Mouse (Mus musculus) embryonic facial prominence, embryonic 10.5 days (tissue): Measurements from ENCODE around the gene Gm10309. TPM values are rescaled to one million over a fixed set of nuclear protein-coding genes. Genes with fewer than 3 reads are reported as not detected.
"Not testable (repeated sequence)": the region's sequence is repeated elsewhere in the genome, so short reads cannot be mapped to it uniquely, and the experiment has no call there.

ENCODE experiments used
- DNase-seq: peaks from one replicate; pipeline ENCODE4 v3.0.0-alpha.2; 2017; ENCODE audit warnings: low spot score
- H3K27ac ChIP-seq: fragments of 300-500 bp; sonication (generic); replicated peaks from 2 replicates; pipeline ENCODE4 v1.5.1; 2016; ENCODE audit warnings: mild to moderate bottlenecking
- H3K27me3 ChIP-seq: fragments of 300-500 bp; sonication (generic); replicated peaks from 2 replicates; pipeline ENCODE4 v1.6.1; 2016; ENCODE audit warnings: low read depth, mild to moderate bottlenecking; ENCODE audit not compliant: poor library complexity, severe bottlenecking
- H3K36me3 ChIP-seq: fragments of 300-500 bp; sonication (generic); replicated peaks from 2 replicates; pipeline ENCODE4 v1.6.1; 2016; ENCODE audit warnings: mild to moderate bottlenecking, moderate library complexity
- H3K4me1 ChIP-seq: fragments of 300-500 bp; sonication (generic); 2 replicates; pipeline ENCODE4 v1.6.1; 2016
- H3K4me3 ChIP-seq: fragments of 300-500 bp; sonication (generic); 2 replicates; pipeline ENCODE4 v1.5.1; 2016; ENCODE audit warnings: mild to moderate bottlenecking, moderate library complexity
- H3K9me3 ChIP-seq: fragments of 300-500 bp; sonication (generic); 2 replicates; pipeline ENCODE4 v1.6.1; 2016; ENCODE audit warnings: mild to moderate bottlenecking
- WGBS: fragments of 180-500 bp; shearing (Covaris S2); methylation state at CpG from one replicate; pipeline ENCODE4 v1.1.7; 2016; 5-methylcytosine and 5-hydroxymethylcytosine counted together
- polyA plus RNA-seq: library from polyadenylated mRNA; unstranded; fragments of >200 nt; fragmentation: Nextera tagmentation; extraction: Ambion mirVana; gene quantifications from 2 replicates; pipeline ENCODE4 v1.2.1, GENCODE M21; 2016

The Gm10309 gene
- polyA plus RNA-seq, 1 experiment from 2014 or later: 0.10 TPM

DNA sequence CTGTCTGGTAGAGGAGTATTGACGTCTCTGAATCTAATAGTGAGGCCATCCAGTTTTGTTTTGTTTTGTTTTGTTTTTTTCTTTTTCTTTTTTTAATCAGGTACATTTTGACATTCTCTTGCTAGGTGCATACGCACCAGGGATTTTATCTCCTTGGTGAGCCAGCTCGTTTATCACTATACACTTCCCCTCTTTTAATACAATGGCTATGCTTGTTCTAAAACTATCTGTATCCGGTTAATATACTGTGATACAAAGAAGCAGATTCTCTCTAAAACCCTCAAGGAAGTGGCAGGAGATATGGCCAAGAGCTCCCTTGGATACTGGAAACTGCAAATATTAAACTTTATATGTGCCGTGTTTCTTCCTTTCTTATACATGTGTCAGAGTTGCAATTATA lies 18.4 kb downstream of the Gm10309 start:
- WGBS: 86% methylated on average over 5 of the region's 5 CpGs
- Histone ChIP-seq H3K36me3 (no peaks in the 10 kb centered on the region), H3K27me3 (no peaks in the 10 kb centered on the region), H3K9me3 (no peaks in the 10 kb centered on the region), H3K4me1 (peaks cover 4% of the 10 kb centered on the region), H3K4me3 (no peak overlapping the region), H3K27ac (no peak overlapping the region)
- no peak for DNase-seq

DNA sequence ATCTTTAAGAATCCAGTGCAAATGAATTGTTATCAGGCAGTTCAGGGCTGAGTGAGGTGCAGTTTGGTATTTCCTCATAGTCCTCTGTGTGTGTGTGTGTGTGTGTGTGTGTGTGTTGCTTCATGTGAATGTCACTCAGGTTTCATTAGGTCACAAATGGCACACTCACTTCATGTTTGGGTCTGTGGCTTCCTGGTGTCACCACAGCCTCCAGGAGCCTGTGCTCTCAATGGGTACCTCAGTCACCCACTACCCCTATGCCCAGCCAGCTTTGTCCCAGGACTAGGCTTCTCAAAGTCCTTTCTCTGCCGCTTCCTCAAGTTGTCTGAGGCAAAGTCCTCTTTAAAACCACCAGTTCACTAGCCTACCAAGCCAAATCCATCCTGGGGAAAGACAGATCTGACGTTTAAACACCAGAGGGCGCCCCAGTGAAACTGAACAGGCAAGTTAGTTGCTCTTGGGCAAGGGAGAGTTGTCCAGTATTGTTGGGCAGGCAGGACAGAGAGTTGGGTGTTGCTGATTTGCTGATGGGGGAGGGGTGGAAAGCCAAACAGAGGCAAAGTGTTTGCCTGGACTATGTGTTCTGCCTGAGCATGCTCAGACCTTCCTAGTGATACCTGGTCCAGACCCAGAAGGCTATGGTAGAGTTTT lies 20.8 kb downstream of the Gm10309 start:
- no peaks in the 10 kb centered on the region for H3K36me3 ChIP-seq
- DNase-seq: peak; percentile 80
- H3K4me1 ChIP-seq: peaks cover 4% of the 10 kb centered on the region
- H3K27me3 ChIP-seq: no peaks in the 10 kb centered on the region
- H3K9me3 ChIP-seq: no peaks in the 10 kb centered on the region
- H3K27ac ChIP-seq: no peak overlapping the region
- no peak overlapping the region for H3K4me3 ChIP-seq
- 16% methylated on average over 3 of the region's 3 CpGs for WGBS

DNA sequence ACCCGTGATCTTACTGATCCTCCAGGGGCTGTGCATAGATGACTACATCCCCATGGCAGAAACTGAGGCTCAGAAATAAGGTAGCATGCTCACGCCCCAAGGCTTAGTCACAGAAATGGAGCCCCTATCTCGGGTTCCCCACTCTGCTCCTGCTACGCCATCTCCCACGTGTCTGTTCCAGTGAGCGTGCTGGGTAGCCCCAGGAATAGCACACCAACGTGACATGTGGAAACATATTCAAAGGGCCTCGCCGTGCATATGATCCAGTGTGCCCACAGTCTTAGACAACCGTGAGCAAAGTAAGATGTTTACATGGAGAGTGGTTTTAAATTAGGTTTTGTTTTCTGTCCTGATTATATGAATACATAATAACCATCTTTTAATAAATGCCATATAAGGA lies 22.4 kb downstream of the Gm10309 start:
- DNase-seq: no peak
- 90% methylated on average over 10 of the region's 10 CpGs for WGBS
- H3K36me3 ChIP-seq: no peaks in the 10 kb centered on the region
- H3K9me3 ChIP-seq: no peaks in the 10 kb centered on the region
- no peak overlapping the region for H3K4me3 ChIP-seq
- no peaks in the 10 kb centered on the region for H3K27me3 ChIP-seq
- H3K27ac ChIP-seq: no peak overlapping the region
- peaks cover 4% of the 10 kb centered on the region for H3K4me1 ChIP-seq

DNA sequence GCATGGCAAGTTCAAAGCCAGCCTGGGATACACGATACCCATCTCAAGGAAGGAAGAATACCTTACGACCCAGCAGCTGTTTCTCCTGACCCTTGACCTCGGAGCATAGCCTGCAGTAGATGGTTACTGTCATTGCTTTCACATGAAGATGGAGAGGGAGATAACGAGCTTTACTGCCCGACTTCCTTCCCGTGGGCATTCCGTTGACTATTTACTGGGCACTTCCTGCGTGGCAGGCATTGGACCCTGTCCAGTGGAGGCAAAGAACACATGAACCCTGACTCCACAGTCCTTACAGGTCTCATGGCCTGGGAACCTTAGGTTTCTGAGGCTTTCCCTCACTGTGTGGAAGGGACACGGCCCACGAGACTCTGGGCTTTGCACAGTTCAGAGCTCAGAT lies 25.6 kb downstream of the Gm10309 start:
- H3K9me3 ChIP-seq: no peaks in the 10 kb centered on the region
- WGBS: 78% methylated on average over 10 of the region's 10 CpGs
- no peak for DNase-seq
- H3K27ac ChIP-seq: no peak overlapping the region
- H3K27me3 ChIP-seq: no peaks in the 10 kb centered on the region
- H3K4me1 ChIP-seq: peaks cover 1% of the 10 kb centered on the region
- H3K4me3 ChIP-seq: no peak overlapping the region
- no peaks in the 10 kb centered on the region for H3K36me3 ChIP-seq

DNA sequence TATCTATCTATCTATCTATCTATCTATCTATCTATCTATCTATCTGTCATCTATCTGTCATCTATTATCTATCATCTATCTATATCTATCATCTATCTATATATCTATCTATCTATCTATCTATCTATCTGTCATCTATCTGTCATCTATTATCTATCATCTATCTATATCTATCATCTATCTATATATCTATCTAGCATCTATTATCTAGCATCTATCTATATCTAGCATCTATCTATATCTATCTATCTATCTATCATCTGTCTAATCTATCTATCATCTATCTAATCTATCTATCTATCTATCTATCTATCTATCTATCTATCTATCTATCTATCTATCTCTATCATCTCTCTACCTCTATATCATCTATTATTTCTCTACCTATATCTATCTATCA lies 27.6 kb downstream of the Gm10309 start:
- not testable (repeated sequence) for H3K27ac ChIP-seq, H3K4me1 ChIP-seq, H3K27me3 ChIP-seq, H3K9me3 ChIP-seq, DNase-seq, H3K36me3 ChIP-seq, H3K4me3 ChIP-seq

DNA sequence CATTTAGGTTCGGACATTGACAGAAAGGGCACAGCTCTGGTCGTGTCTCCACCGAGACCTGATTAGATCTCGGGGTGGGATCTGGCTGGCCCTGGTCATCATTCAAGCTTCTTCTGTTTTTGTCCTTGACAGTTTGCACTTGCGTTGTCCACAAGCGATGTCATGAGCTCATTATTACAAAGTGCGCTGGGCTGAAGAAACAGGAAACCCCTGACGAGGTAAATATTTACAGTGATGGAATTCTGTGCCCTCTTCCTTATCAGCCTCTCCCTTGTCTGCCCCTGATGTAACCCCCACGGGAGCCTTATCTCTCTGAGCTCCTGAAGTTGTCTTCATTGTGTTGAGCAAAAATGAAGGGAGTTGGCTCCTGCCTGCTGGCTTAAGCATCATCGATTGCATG lies 28.4 kb downstream of the Gm10309 start:
- no peak for DNase-seq
- H3K27ac ChIP-seq: no peak overlapping the region
- no peaks in the 10 kb centered on the region for H3K9me3 ChIP-seq
- H3K27me3 ChIP-seq: no peaks in the 10 kb centered on the region
- 87% methylated on average over 10 of the region's 10 CpGs for WGBS
- no peaks in the 10 kb centered on the region for H3K4me1 ChIP-seq
- no peaks in the 10 kb centered on the region for H3K36me3 ChIP-seq
- no peak overlapping the region for H3K4me3 ChIP-seq

DNA sequence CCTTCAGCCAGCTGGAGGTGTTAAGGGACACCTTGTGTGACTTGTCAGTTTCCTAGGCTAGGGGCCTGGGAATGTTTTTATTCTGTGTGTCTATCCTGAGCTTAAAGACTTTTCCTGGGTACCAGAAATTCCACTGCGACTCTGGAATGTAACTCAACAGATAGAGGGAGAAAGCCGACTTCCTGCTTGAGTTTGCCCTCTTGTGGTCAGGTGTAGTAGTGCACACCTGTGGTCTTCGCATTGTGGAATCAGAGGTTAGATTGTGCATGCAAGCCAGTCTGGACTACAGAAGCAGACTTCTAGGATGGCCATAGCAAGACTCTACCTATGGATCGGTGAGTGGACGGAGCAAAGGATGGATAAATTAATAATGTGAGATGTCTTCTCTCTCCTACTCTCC lies 33.3 kb downstream of the Gm10309 start:
- no peak overlapping the region for H3K4me3 ChIP-seq
- H3K27ac ChIP-seq: no peak overlapping the region
- H3K36me3 ChIP-seq: no peaks in the 10 kb centered on the region
- DNase-seq: peak; percentile 59
- WGBS: 46% methylated on average over 5 of the region's 5 CpGs
- peaks cover 30% of the 10 kb centered on the region for H3K4me1 ChIP-seq
- peaks cover 21% of the 10 kb centered on the region; the same call in 1 of the 2 replicates for H3K27me3 ChIP-seq
- no peaks in the 10 kb centered on the region for H3K9me3 ChIP-seq

DNA sequence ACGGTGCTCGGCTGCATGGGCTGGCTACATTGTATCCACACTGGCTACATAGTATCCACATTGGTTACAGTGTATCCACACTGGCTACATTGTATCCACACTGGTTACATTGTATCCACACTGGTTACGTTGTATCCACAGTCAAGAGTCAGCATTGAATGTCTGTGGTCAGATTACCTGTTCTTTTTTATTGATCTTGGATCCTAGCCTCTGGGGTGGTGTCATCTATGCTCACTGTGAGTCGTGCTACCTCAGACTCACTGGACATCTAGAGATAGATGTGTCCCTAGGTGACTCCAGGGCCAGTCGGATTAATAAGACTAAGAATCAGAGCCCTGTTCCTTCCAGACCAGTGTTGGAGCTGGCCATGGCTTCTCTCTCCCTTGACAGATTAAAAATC lies 34.9 kb downstream of the Gm10309 start:
- H3K4me3 ChIP-seq: no peak overlapping the region
- H3K9me3 ChIP-seq: no peaks in the 10 kb centered on the region
- WGBS: 91% methylated on average over 5 of the region's 5 CpGs
- H3K4me1 ChIP-seq: peaks cover 44% of the 10 kb centered on the region
- peaks cover 21% of the 10 kb centered on the region; the same call in 1 of the 2 replicates for H3K27me3 ChIP-seq
- DNase-seq: no peak
- no peak overlapping the region for H3K27ac ChIP-seq
- no peaks in the 10 kb centered on the region for H3K36me3 ChIP-seq

DNA sequence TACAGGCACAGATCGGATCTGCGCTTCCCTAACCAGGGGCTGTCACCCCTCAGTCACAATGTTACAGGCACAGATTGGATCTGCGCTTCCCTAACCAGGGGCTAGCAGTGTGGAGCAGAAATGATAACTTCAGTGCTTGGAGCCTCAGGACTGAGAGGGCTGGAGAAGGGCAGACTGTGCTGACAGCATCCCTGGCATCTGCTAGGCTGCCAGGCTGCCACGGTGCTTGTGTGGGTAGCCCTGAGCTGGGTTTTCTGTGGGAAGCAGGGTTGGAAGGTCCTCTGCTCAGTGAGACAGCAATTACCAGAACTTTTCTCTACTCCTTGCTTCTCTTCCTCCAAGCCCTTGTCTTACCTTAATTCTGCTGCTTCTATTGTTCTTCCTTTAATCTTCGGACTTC lies 37.1 kb downstream of the Gm10309 start:
- Histone ChIP-seq H3K4me1 (peaks cover 52% of the 10 kb centered on the region), H3K27ac (no peak overlapping the region), H3K27me3 (peaks cover 21% of the 10 kb centered on the region), H3K4me3 (no peak overlapping the region), H3K9me3 (no peaks in the 10 kb centered on the region), H3K36me3 (no peaks in the 10 kb centered on the region)
- 65% methylated on average over 5 of the region's 5 CpGs for WGBS
- no peak for DNase-seq

DNA sequence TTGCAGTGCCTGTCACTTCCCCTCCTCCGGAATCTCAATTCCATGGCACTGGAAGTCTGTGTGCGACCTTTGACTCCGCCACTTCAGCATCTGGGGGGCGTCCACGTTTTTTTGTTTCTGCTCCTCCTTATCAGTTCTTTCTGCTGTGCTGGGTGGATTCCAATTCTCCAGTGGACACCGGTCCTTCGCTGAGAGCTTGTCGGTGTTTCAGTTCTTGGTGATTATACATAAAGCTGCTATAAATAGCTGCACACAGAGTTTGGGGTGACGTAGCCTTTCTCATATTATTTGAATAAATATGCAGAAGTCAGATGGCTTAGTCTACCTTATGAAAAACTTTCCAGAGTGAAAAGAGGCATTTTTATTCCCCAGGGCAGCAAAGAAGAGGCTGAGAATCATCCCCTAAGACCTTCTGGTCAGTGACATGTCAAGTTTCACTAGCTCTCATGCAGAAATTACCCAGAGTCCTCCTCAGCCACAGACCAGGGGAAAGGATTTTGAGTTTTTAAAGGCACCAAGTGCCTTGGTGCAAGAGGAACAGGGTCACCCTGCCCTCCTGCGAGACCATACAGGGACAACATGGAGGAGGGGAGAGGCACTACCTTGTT lies 37.6 kb downstream of the Gm10309 start:
- Histone ChIP-seq H3K27me3 (peaks cover 21% of the 10 kb centered on the region), H3K4me1 (peaks cover 52% of the 10 kb centered on the region), H3K9me3 (no peaks in the 10 kb centered on the region), H3K27ac (no peak overlapping the region), H3K36me3 (no peaks in the 10 kb centered on the region), H3K4me3 (no peak overlapping the region)
- 54% methylated on average over 10 of the region's 10 CpGs for WGBS
- no peak for DNase-seq

DNA sequence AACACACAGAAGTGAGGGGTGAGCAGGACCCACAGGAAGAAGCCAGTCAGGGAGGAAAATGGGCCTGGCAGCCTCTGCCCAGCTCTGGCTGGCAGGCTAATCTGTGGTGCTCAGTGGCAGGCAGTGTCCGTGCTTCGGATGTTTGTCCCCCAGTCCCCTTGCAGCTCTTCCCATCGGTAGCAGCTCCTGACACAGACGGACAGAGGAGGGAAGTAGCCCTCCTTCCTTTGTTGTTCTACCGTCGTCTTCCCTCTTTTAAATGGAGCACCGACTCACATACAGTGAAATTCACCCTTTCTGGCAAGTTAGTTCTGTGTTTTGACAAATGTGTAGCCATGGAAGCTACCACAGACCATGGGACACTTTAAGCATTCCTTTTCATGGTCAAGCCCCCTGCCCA lies 38.2 kb downstream of the Gm10309 start:
- H3K9me3 ChIP-seq: no peaks in the 10 kb centered on the region
- no peak overlapping the region for H3K4me3 ChIP-seq
- peaks cover 52% of the 10 kb centered on the region for H3K4me1 ChIP-seq
- H3K27ac ChIP-seq: no peak overlapping the region
- H3K27me3 ChIP-seq: peaks cover 21% of the 10 kb centered on the region
- DNase-seq: no peak
- H3K36me3 ChIP-seq: no peaks in the 10 kb centered on the region
- WGBS: 52% methylated on average over 7 of the region's 7 CpGs

DNA sequence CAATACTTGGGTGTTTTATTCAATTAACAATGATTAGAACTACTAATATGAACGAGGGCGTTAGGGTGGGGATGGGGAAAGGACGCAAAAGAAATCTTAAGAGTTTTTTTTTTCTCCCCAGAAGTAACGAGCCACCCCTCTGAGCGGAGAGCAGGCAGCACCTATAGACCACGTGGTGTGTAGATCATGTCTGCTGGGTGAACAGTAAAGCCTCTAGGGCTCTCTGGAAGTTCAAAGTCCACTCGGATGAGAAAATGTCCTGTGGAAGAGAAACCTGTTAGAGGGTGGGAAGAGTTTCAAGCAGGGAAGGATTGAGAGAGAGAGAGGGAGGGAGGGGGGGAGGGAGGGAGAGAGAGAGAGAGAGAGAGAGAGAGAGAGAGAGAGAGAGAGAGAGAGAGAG lies 38.6 kb downstream of the Gm10309 start:
- H3K4me3 ChIP-seq: no peak overlapping the region
- no peak for DNase-seq
- WGBS: 67% methylated on average over 7 of the region's 7 CpGs
- peaks cover 50% of the 10 kb centered on the region for H3K4me1 ChIP-seq
- H3K36me3 ChIP-seq: no peaks in the 10 kb centered on the region
- H3K27ac ChIP-seq: no peak overlapping the region
- peaks cover 21% of the 10 kb centered on the region for H3K27me3 ChIP-seq
- no peaks in the 10 kb centered on the region for H3K9me3 ChIP-seq

DNA sequence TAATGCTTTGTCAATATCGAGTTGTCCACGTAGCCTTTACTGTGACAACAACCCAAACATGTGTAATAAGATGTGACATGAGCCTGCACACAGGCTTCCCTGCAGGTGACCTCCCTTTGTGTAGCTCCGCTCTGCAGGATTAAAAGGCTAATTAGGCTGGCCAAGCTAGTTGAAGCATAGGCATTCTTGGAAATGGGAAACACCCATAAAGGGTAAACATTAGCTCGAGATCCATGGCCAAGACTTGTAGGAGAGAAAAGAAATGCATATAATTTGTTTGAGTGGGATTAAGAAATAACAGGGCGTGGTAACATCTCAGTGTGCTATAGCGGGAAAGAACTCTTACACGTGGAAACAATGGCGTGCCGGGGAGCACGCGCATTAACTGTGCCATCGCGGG lies 39.2 kb downstream of the Gm10309 start:
- H3K36me3 ChIP-seq: no peaks in the 10 kb centered on the region
- peaks cover 54% of the 10 kb centered on the region for H3K4me1 ChIP-seq
- H3K27ac ChIP-seq: no peak overlapping the region
- H3K4me3 ChIP-seq: no peak overlapping the region
- 72% methylated on average over 13 of the region's 13 CpGs for WGBS
- DNase-seq: no peak
- no peaks in the 10 kb centered on the region for H3K9me3 ChIP-seq
- peaks cover 21% of the 10 kb centered on the region for H3K27me3 ChIP-seq
